Mouse (Mus musculus) stomach, postnatal 0 days (tissue): ENCODE measurements at regions not wholly inside any gene's neighbourhood (a gene's known extent, or its start where the extent isn't known, plus 50 kb on each side); places are given as distances from the start of the nearest gene placed in this dataset.

Source experiments
- CTCF ChIP-seq: IDR thresholded peaks from 2 replicates; pipeline ENCODE4 v1.5.1; 2016; ENCODE audit warnings: antibody characterized with exemption, low read depth, mild to moderate bottlenecking, moderate library complexity
- EP300 ChIP-seq: optimal IDR thresholded peaks from 2 replicates; pipeline ENCODE3; 2016; ENCODE audit warnings: antibody characterized with exemption

DNA sequence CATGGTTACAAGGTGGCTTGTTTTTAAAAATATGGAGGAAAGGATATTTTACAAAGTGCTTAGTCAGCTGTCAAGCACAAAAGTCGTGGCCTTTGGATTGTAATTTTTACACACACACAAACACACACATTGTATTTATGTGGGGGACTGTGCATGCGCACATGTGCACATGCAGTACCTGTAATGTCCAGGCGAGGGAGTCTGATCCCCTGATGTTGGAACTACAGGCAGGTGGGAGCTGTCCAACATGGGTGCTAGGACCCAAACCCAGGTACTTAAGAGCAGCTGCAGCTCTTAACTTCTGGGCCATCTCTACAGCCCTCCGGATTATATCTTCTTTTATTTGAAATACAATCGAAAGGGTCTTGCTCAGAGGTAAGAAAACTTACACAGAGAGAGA is 524.7 kb upstream of the 3110018I06Rik start:
- TF ChIP-seq CTCF (peak; percentile 59), EP300 (no peak)
